Mouse (Mus musculus): ENCODE results near the gene Mgst2. TPM values are rescaled to one million over a fixed set of nuclear protein-coding genes. Genes with fewer than 3 reads are reported as not detected.

Gene Mgst2
- polyA plus RNA-seq, 1 experiment from 2014 or later = 0.35 TPM

DNA sequence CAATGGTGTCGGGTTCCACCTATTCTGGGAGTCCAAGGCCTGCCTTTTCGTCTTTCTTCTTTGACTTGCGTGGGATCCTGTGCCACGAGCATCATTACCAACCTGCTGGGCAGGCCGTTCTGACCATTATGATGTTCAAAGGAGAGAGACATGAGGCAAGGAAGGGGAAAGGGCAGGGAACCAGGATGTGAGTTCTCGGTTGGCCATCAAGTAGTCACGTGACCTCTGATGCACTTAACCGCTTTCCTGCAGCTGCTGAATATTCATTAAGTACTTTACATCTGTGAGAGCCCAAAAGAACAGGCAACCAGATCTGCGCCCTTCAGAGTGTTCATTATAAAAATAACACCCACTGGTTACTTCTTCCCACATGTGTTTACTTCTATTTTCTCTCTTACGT lies 33.0 kb downstream of the Mgst2 start:
- 89% methylated on average over 10 of the region's 10 CpGs for WGBS
- Histone ChIP-seq H3K27ac (no peak overlapping the region), H3K9me3 (replicated peaks) (no peaks in the 10 kb centered on the region), H3K4me3 (no peak overlapping the region), H3K27me3 (ENCODE audit: low read depth, poor library complexity, severe bottlenecking) (no peaks in the 10 kb centered on the region), H3K36me3 (peaks cover 37% of the 10 kb centered on the region), H3K4me1 (no peaks in the 10 kb centered on the region)
- no peak for DNase-seq (ENCODE audit: low spot score)

DNA sequence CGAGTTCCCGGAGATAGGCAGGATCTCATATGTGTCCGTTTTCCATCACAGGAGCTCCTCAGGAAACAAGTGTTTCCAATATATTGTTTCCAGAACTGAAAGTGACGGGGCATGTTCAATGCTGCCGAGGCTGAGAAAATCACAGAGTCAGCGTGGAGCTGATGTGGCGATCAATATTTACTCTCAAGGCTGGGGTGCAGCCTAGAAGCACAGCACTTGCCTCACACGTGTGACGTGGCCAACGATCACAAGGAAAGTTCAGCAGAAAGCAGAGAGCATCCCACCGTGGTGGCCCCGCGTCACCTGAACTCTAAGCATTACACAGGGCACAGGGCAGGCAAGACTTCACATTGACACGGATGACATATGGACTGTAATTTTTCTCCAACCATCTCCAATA lies 34.4 kb downstream of the Mgst2 start:
- DNase-seq (ENCODE audit: low spot score) = no peak
- Histone ChIP-seq H3K4me1 (peaks cover 3% of the 10 kb centered on the region; the same call in 1 of the 2 replicates), H3K27ac (no peak overlapping the region), H3K4me3 (no peak overlapping the region), H3K36me3 (peaks cover 24% of the 10 kb centered on the region), H3K27me3 (ENCODE audit: low read depth, poor library complexity, severe bottlenecking) (no peaks in the 10 kb centered on the region), H3K9me3 (replicated peaks) (no peaks in the 10 kb centered on the region)
- 92% methylated on average over 14 of the region's 14 CpGs for WGBS

DNA sequence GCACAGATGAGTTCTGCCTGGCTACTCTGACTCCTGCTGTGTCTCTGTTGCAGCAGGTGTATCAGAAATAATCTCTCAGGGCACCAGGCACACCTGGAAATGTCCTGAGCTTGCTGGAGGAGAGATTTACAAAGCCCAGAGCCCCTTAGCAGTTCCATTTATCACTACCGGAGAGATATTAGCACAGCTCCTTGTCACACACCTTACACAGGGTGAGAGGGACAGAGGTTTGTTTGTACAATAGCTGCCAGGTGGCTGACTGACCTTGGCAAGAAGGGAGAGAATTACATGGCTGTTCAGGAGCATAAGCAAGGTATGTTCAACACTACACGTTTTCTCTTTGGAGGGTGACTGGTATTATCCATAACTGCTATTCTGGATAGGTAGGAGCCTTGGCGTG lies 35.6 kb downstream of the Mgst2 start:
- Histone ChIP-seq H3K4me1 (peaks cover 15% of the 10 kb centered on the region), H3K9me3 (replicated peaks) (no peaks in the 10 kb centered on the region), H3K27me3 (ENCODE audit: low read depth, poor library complexity, severe bottlenecking) (no peaks in the 10 kb centered on the region), H3K36me3 (peaks cover 13% of the 10 kb centered on the region), H3K4me3 (no peak overlapping the region), H3K27ac (no peak overlapping the region)
- 87% methylated on average over 3 of the region's 3 CpGs for WGBS
- no peak for DNase-seq (ENCODE audit: low spot score)

DNA sequence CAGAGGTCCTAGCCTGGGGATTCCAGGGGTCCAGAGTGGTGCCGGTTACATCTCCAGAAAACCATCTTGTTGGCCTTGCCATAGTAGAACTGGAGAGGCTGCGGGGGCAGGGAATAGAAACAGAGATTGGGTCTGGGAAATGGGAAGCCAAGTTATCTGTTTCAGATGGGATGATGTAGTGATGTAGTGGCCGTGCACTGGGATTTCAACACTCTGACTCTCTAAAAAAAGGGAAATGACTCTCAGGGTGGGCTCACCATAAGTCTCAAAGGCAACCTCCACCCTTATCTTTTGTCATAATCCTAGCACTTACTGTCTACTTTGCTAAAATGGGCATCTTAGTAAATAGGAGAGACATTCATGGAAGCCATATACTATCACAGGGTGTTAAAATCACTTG lies 37.8 kb downstream of the Mgst2 start:
- Histone ChIP-seq H3K4me1 (peaks cover 37% of the 10 kb centered on the region), H3K36me3 (peaks cover 3% of the 10 kb centered on the region; the same call in 1 of the 2 replicates), H3K4me3 (no peak overlapping the region), H3K27ac (no peak overlapping the region), H3K9me3 (replicated peaks) (no peaks in the 10 kb centered on the region), H3K27me3 (ENCODE audit: low read depth, poor library complexity, severe bottlenecking) (no peaks in the 10 kb centered on the region)
- no peak for DNase-seq (ENCODE audit: low spot score)
- WGBS = 92% methylated on average over 3 of the region's 3 CpGs

DNA sequence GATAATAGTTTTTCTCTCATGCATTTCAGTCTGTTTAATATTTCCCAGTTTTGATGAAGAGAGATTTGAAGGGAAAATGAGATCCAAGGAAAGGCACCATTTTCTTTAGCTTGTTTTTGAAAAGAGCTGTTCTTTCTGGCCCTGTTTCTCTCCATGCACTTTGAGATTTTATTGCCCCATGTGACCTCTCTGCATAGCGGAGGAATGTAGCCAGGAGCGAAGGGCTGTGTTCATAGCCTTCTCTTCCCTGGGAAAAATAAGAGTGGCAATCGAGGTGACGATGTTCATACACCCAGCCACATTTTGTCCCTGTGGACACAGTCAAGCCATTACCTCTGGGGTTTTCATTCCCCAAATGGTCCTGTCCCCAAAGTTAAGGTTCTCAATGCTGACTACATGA lies 40.0 kb downstream of the Mgst2 start:
- H3K36me3 ChIP-seq = no peaks in the 10 kb centered on the region; the same call in 1 of the 2 replicates
- peaks cover 47% of the 10 kb centered on the region for H3K4me1 ChIP-seq
- H3K27me3 ChIP-seq (ENCODE audit: low read depth, poor library complexity, severe bottlenecking) = no peaks in the 10 kb centered on the region; the same call in 1 of the 2 replicates
- H3K4me3 ChIP-seq = 0 out of 2 replicates have a peak overlapping the region, but pooled peaks have one; percentile 46
- no peaks in the 10 kb centered on the region for H3K9me3 ChIP-seq (replicated peaks)
- no peak for DNase-seq (ENCODE audit: low spot score)
- H3K27ac ChIP-seq = peak overlapping the region; percentile 90
- 27% methylated on average over 4 of the region's 4 CpGs for WGBS

DNA sequence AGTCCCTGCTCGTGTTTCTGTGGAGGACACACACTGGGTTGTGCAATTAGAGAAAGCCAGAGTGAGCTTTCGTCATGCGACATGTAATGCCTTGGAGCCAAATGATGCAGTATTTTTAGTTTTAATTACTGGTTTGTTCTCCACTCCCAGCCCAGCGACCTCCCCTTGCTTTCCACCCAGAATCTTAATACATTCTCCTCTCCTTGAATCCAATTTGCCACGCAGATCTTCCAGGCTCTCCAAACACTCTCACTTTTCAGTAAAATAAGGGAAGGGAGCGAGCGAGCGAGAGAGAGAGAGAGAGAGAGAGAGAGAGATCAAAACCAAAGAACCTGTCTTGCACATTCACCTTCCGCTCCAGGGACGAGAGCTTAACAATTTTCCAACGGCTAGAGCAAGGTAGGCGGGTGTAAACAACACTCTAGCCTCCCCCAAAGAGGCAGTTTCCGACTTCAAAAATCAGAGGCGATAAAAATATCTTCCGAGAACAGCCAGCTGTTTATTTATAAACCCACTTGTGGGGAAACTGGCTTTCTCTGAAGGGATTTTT lies 40.6 kb downstream of the Mgst2 start:
- peak overlapping the region; percentile 46 for H3K4me3 ChIP-seq
- H3K4me1 ChIP-seq = peaks cover 47% of the 10 kb centered on the region
- no peaks in the 10 kb centered on the region; the same call in 1 of the 2 replicates for H3K36me3 ChIP-seq
- no peak for DNase-seq (ENCODE audit: low spot score)
- H3K27me3 ChIP-seq (ENCODE audit: low read depth, poor library complexity, severe bottlenecking) = no peaks in the 10 kb centered on the region; the same call in 1 of the 2 replicates
- WGBS = 28% methylated on average over 15 of the region's 15 CpGs
- no peaks in the 10 kb centered on the region for H3K9me3 ChIP-seq (replicated peaks)
- H3K27ac ChIP-seq = peak overlapping the region; percentile 90

DNA sequence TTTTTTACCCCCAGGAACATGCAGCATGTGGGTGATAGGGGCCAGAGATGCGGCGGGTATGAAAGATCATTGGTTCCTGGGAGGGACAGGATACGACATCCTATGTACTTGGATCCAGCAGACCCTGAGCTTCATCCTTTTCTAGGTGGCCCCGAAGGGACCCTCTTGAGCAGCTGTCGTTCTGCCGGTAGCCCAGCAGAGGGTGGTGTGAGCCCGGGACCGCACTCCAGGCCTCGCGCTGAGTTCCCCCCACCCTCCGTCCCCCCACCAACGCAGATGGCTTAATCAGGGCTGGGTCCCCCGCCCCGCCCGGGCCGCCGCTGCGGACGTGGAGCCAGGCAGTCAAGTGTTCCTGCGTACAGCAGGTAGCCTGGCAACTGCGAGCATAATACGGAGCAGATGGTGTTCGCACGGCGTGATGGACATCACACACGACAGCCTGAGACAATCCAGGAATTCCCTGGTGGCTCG lies 41.2 kb downstream of the Mgst2 start:
- peak overlapping the region; percentile 46 for H3K4me3 ChIP-seq
- no peaks in the 10 kb centered on the region for H3K36me3 ChIP-seq
- H3K27me3 ChIP-seq (ENCODE audit: low read depth, poor library complexity, severe bottlenecking) = no peaks in the 10 kb centered on the region; the same call in 1 of the 2 replicates
- peak overlapping the region; percentile 90 for H3K27ac ChIP-seq
- WGBS = under 1% methylated on average over 27 of the region's 27 CpGs
- DNase-seq (ENCODE audit: low spot score) = peak; percentile 94
- H3K9me3 ChIP-seq (replicated peaks) = no peaks in the 10 kb centered on the region
- peaks cover 47% of the 10 kb centered on the region for H3K4me1 ChIP-seq

DNA sequence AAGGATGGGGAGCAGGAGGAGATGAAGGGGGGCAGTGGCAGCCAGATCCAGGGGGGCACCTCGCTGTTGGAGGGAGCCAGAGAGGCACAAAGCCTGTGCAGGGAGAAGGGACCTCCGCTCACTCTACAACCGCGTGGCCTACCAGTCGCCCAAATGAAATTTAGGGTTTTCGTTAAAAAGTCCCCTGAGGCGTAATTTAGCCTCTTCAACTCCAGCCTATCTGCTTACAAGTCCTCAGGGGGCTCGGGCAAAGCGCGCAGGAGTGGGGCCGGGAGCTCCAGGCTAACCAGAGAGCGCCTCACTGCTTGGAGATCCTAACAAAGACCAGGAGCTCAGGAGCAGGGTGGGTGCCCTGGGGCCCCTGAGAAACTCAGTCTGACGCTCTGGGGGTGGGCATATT lies 41.8 kb downstream of the Mgst2 start:
- Histone ChIP-seq H3K27ac (peak overlapping the region; percentile 90), H3K9me3 (replicated peaks) (no peaks in the 10 kb centered on the region), H3K4me3 (peak overlapping the region; percentile 46), H3K36me3 (no peaks in the 10 kb centered on the region), H3K27me3 (ENCODE audit: low read depth, poor library complexity, severe bottlenecking) (no peaks in the 10 kb centered on the region; the same call in 1 of the 2 replicates), H3K4me1 (peaks cover 47% of the 10 kb centered on the region)
- DNase-seq (ENCODE audit: low spot score) = peak; percentile 66
- WGBS = 3% methylated on average over 13 of the region's 13 CpGs

DNA sequence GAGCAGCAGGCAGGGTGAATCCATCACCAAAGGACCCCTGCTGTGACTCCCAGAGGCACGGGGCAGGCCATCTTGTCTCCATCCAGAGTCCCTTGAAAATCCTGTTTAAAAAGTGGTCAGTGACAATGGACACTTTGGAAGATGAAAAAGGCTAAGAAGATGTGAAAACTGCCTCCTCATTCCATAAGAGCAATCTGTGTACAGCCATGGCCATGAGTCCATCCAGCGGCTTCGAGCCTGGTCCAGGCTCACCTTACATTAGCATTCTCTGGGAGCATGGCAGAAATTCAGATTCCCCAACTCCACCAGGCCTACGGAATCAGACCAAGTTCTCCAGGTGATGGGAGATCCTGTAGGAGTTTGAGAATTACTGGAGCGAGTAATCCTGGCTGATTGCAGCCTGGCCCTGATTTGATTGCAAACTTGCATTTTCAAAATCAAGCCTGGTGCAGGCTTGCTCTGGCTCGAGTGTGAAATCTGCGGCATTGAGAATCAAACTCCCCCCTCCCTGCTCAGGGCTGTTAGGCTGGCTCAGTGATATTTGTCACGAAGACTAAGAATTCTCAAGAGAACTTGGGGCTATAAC lies 42.6 kb downstream of the Mgst2 start:
- Histone ChIP-seq H3K36me3 (no peaks in the 10 kb centered on the region), H3K27me3 (ENCODE audit: low read depth, poor library complexity, severe bottlenecking) (no peaks in the 10 kb centered on the region; the same call in 1 of the 2 replicates), H3K27ac (peak overlapping the region; percentile 90), H3K4me3 (no peak overlapping the region), H3K4me1 (peaks cover 47% of the 10 kb centered on the region), H3K9me3 (replicated peaks) (no peaks in the 10 kb centered on the region)
- no peak for DNase-seq (ENCODE audit: low spot score)
- WGBS = 74% methylated on average over 8 of the region's 8 CpGs

DNA sequence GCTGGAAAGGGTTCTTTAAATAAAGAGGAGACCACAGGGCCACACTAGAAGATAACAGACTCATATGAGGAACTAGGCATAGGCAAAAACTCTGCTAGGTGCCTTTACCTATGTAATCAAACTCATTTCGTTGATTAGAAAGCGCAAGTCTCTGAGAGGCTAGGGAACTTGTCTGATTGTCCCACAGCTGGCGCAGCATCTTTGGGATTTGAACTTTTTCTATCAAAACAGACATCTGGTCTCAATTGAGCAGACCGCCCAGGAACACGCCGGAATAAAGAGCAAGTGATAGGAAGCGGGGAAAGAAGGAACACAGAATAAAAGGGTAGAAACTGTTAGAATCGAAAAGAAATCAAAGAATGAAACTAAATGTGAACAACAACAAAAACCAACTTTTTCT lies 43.3 kb downstream of the Mgst2 start:
- peak; percentile 42 for DNase-seq (ENCODE audit: low spot score)
- H3K27ac ChIP-seq = peak overlapping the region; percentile 90; the same call in 1 of the 2 replicates
- 35% methylated on average over 8 of the region's 8 CpGs for WGBS
- no peaks in the 10 kb centered on the region; the same call in 1 of the 2 replicates for H3K27me3 ChIP-seq (ENCODE audit: low read depth, poor library complexity, severe bottlenecking)
- no peaks in the 10 kb centered on the region for H3K9me3 ChIP-seq (replicated peaks)
- H3K4me3 ChIP-seq = no peak overlapping the region
- H3K4me1 ChIP-seq = peaks cover 47% of the 10 kb centered on the region
- H3K36me3 ChIP-seq = no peaks in the 10 kb centered on the region

DNA sequence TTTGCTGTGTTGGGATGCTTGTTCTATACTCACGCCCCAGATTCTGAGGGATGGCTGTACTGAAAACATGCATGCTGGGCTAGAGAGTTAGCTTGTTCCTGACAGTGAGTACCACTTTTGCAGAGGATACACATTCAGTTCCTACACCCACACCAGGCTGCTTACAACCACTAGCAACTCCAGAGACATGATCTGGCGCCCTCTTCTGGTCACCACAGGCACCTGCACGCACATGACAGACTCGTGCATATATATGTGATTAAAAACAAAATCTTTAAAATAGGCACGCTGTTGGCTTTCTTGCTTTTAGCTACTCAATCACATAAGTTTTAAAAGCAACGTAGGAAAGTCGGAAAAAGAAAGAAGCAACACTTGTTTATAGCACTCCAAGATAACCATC lies 45.1 kb downstream of the Mgst2 start:
- Histone ChIP-seq H3K9me3 (replicated peaks) (no peaks in the 10 kb centered on the region), H3K4me3 (no peak overlapping the region), H3K27me3 (ENCODE audit: low read depth, poor library complexity, severe bottlenecking) (no peaks in the 10 kb centered on the region; the same call in 1 of the 2 replicates), H3K27ac (no peak overlapping the region), H3K4me1 (peaks cover 43% of the 10 kb centered on the region), H3K36me3 (no peaks in the 10 kb centered on the region)
- 86% methylated on average over 7 of the region's 7 CpGs for WGBS
- no peak for DNase-seq (ENCODE audit: low spot score)

DNA sequence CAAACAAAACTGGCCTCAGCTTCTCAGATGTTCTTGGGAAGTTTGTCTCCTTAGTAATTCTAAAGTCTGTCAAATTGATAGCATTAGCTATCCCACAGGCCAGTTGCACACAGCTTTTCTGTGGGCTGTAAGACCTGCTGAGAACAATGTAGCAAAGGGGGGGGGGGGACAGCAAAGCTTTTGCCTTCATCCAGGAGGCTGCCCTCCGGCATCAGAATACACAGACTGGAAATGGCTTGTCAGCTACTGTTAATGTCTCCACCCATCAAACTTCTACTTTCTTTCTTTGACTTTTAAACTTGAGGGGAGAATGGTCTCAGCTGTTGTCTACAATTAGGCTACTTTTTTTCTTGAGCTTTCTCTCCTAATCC lies 48.2 kb downstream of the Mgst2 start:
- no peaks in the 10 kb centered on the region; the same call in 1 of the 2 replicates for H3K27me3 ChIP-seq (ENCODE audit: low read depth, poor library complexity, severe bottlenecking)
- H3K9me3 ChIP-seq (replicated peaks) = no peaks in the 10 kb centered on the region
- H3K4me3 ChIP-seq = no peak overlapping the region
- H3K27ac ChIP-seq = no peak overlapping the region
- no peak for DNase-seq (ENCODE audit: low spot score)
- WGBS = 100% methylated on average over 1 of the region's 1 CpGs
- no peaks in the 10 kb centered on the region for H3K36me3 ChIP-seq
- H3K4me1 ChIP-seq = peaks cover 29% of the 10 kb centered on the region

DNA sequence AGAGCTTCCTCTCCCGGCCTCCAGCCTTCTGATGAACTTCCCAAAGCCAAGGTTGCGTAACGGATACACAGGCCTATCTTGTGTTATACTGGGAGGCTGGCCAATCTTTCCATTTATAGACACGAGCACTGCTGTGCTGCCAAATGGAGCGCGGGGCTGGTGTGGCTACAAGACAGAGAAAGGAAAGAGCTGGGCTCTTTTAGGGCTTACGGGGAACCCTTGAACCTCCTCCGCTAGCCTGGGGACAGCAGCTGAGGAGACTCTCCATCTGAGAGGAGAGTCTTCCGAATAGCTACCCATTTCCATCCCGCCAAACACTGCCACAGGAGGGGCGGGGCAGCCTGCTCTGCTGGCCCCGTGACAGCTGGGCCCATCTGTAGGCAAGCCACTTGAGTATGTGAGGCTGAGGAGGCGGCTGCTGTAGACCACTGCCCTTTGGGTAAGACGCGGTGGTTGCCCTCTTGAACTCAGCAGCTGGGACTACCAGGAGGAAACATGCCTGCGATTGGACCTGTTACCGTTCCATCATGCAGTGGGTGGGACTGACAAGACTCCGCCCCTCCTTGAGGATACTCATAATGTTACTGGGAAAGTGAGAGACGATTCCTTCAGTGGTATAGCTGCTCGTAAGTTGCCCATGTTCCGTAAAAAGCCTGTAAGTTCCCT lies 48.7 kb downstream of the Mgst2 start:
- WGBS = 76% methylated on average over 21 of the region's 21 CpGs
- no peak overlapping the region for H3K27ac ChIP-seq
- DNase-seq (ENCODE audit: low spot score) = no peak

More for the DNA sequence above, 48.7 kb downstream of the Mgst2 start:
- no peaks in the 10 kb centered on the region; the same call in 1 of the 2 replicates for H3K27me3 ChIP-seq (ENCODE audit: low read depth, poor library complexity, severe bottlenecking)
- H3K9me3 ChIP-seq (replicated peaks) = no peaks in the 10 kb centered on the region
- H3K36me3 ChIP-seq = no peaks in the 10 kb centered on the region
- no peak overlapping the region for H3K4me3 ChIP-seq
- H3K4me1 ChIP-seq = peaks cover 29% of the 10 kb centered on the region
